Mouse (Mus musculus) neural tube, embryonic 15.5 days (tissue): Measurements from ENCODE around the gene Rars. TPM values are rescaled to one million over a fixed set of nuclear protein-coding genes. Genes with fewer than 3 reads are reported as not detected.
"Not testable (repeated sequence)": the region's sequence is repeated elsewhere in the genome, so short reads cannot be mapped to it uniquely, and the experiment has no call there.

Experiments
- ATAC-seq: fragments of 200-750 bp; cut with Nextera tagmentation; 2 replicates; pipeline ENCODE4 v1.8.0; 2017; ENCODE audit warnings: mild to moderate bottlenecking, moderate TSS enrichment, moderate library complexity; ENCODE audit not compliant: low FRiP score
- H3K27ac ChIP-seq: fragments of 300-500 bp; sonication (generic); replicated peaks from 2 replicates; pipeline ENCODE4 v1.5.1; 2015; ENCODE audit warnings: mild to moderate bottlenecking, inconsistent platforms
- H3K27me3 ChIP-seq: fragments of 300-500 bp; sonication (generic); replicated peaks from 2 replicates; pipeline ENCODE4 v1.6.1; 2015; ENCODE audit warnings: inconsistent platforms
- H3K36me3 ChIP-seq: fragments of 300-500 bp; sonication (generic); 2 replicates; pipeline ENCODE4 v1.6.1; 2015; ENCODE audit warnings: inconsistent platforms
- H3K4me1 ChIP-seq: fragments of 300-500 bp; sonication (generic); 2 replicates; pipeline ENCODE4 v1.6.1; 2015; ENCODE audit warnings: inconsistent platforms
- H3K4me2 ChIP-seq: fragments of 300-500 bp; sonication (generic); 2 replicates; pipeline ENCODE4 v1.6.1; 2015; ENCODE audit warnings: inconsistent platforms, mild to moderate bottlenecking, moderate library complexity
- H3K4me3 ChIP-seq: fragments of 300-500 bp; sonication (generic); replicated peaks from 2 replicates; pipeline ENCODE4 v1.5.1; 2015; ENCODE audit warnings: mild to moderate bottlenecking, inconsistent platforms
- H3K9ac ChIP-seq: fragments of 300-500 bp; sonication (generic); replicated peaks from 2 replicates; pipeline ENCODE4 v1.6.1; 2015; ENCODE audit warnings: mild to moderate bottlenecking, inconsistent platforms
- H3K9me3 ChIP-seq: fragments of 300-500 bp; sonication (generic); replicated peaks from 2 replicates; pipeline ENCODE4 v1.6.1; 2016; ENCODE audit warnings: inconsistent platforms
- WGBS: fragments of 180-500 bp; shearing (Covaris S2); methylation state at CpG from one replicate; pipeline ENCODE4 v1.1.7; 2015; ENCODE audit warnings: mixed read lengths; 5-methylcytosine and 5-hydroxymethylcytosine counted together
- polyA plus RNA-seq: library from polyadenylated mRNA; unstranded; fragments of >200 nt; fragmentation: Nextera tagmentation; extraction: Ambion mirVana; gene quantifications from 2 replicates; pipeline ENCODE4 v1.2.1, GENCODE M21; 2015

The Rars gene
- polyA plus RNA-seq, 1 experiment from 2014 or later, result 66.2 TPM

- Histone ChIP-seq H3K4me2 (peak overlapping the region; percentile 62), H3K9me3 (no peaks in the 10 kb centered on the region), H3K4me3 (no peak overlapping the region), H3K9ac (no peak overlapping the region; the same call in 1 of the 2 replicates), H3K27me3 (no peaks in the 10 kb centered on the region), H3K27ac (0 out of 2 replicates have a peak overlapping the region, but pooled peaks have one; percentile 30), H3K36me3 (peaks cover 4% of the 10 kb centered on the region), H3K4me1 (peaks cover 21% of the 10 kb centered on the region)
- WGBS, result 75% methylated on average over 5 of the region's 5 CpGs
- no peak for ATAC-seq
These were observed 3.1 kb upstream of the Rars start for GRCm38 (mm10) chr11:35837156-35838126.

GRCm38 (mm10) chr11:35833270-35833669 lies 1.0 kb downstream of the Rars start:
- H3K27ac ChIP-seq, result no peak overlapping the region
- WGBS, result 90% methylated on average over 6 of the region's 6 CpGs
- no peaks in the 10 kb centered on the region for H3K9me3 ChIP-seq
- no peak for ATAC-seq
- peaks cover 35% of the 10 kb centered on the region for H3K36me3 ChIP-seq
- peak overlapping the region; percentile 92 for H3K9ac ChIP-seq
- H3K4me3 ChIP-seq, result peak overlapping the region; percentile 97
- no peaks in the 10 kb centered on the region for H3K27me3 ChIP-seq
- peak overlapping the region; percentile 72 for H3K4me2 ChIP-seq
- peaks cover 23% of the 10 kb centered on the region for H3K4me1 ChIP-seq

- Histone ChIP-seq H3K36me3 (peaks cover 46% of the 10 kb centered on the region), H3K27ac (no peak overlapping the region), H3K4me2 (0 out of 2 replicates have a peak overlapping the region, but pooled peaks have one; percentile 9), H3K9me3 (no peaks in the 10 kb centered on the region), H3K4me1 (peaks cover 18% of the 10 kb centered on the region), H3K27me3 (no peaks in the 10 kb centered on the region), H3K9ac (no peak overlapping the region), H3K4me3 (no peak overlapping the region)
- 73% methylated on average over 4 of the region's 4 CpGs for WGBS
- no peak for ATAC-seq
These were observed 2.2 kb downstream of the Rars start for GRCm38 (mm10) chr11:35832139-35832538.

- peaks cover 6% of the 10 kb centered on the region for H3K4me1 ChIP-seq
- H3K9me3 ChIP-seq, result no peaks in the 10 kb centered on the region
- H3K4me3 ChIP-seq, result no peak overlapping the region
- no peak for ATAC-seq
- 96% methylated on average over 6 of the region's 6 CpGs for WGBS
- no peaks in the 10 kb centered on the region for H3K27me3 ChIP-seq
- peaks cover 81% of the 10 kb centered on the region for H3K36me3 ChIP-seq
- H3K27ac ChIP-seq, result no peak overlapping the region
- no peak overlapping the region for H3K9ac ChIP-seq
- H3K4me2 ChIP-seq, result no peak overlapping the region
These were observed 6.6 kb downstream of the Rars start for GRCm38 (mm10) chr11:35827714-35828113.

GRCm38 (mm10) chr11:35816316-35816715 lies 18.0 kb downstream of the Rars start:
- Histone ChIP-seq H3K9ac (no peak overlapping the region), H3K4me3 (no peak overlapping the region), H3K27me3 (no peaks in the 10 kb centered on the region), H3K4me1 (no peaks in the 10 kb centered on the region), H3K4me2 (no peak overlapping the region), H3K27ac (no peak overlapping the region), H3K36me3 (peaks cover 90% of the 10 kb centered on the region), H3K9me3 (no peaks in the 10 kb centered on the region)
- no peak for ATAC-seq
- WGBS, result 95% methylated on average over 12 of the region's 12 CpGs

- Histone ChIP-seq H3K4me1 (no peaks in the 10 kb centered on the region), H3K27me3 (no peaks in the 10 kb centered on the region), H3K36me3 (peaks cover 94% of the 10 kb centered on the region), H3K4me3 (no peak overlapping the region), H3K9ac (no peak overlapping the region), H3K9me3 (no peaks in the 10 kb centered on the region), H3K27ac (no peak overlapping the region), H3K4me2 (no peak overlapping the region)
- no peak for ATAC-seq
- WGBS, result 84% methylated on average over 10 of the region's 10 CpGs
These were observed 22.8 kb downstream of the Rars start for GRCm38 (mm10) chr11:35811458-35811857.

- ATAC-seq, result no peak
These were observed 33.0 kb downstream of the Rars start for GRCm38 (mm10) chr11:35801332-35801731.

GRCm38 (mm10) chr11:35798874-35799273 lies 35.4 kb downstream of the Rars start, which contains the start of gene Fbll1:
Gene Fbll1, minus strand, starts transcription at chr11:35798884.
- Histone ChIP-seq H3K9me3 (no peaks in the 10 kb centered on the region), H3K36me3 (no peaks in the 10 kb centered on the region), H3K4me1 (peaks cover 25% of the 10 kb centered on the region), H3K9ac (peak within 1 kb of the TSS; percentile 73), H3K4me3 (peak within 1 kb of the TSS; percentile 67), H3K27me3 (peaks cover 21% of the 10 kb centered on the region; the same call in 1 of the 2 replicates), H3K27ac (peak within 1 kb of the TSS; percentile 89), H3K4me2 (peak within 1 kb of the TSS; percentile 77)
- WGBS, result 7% methylated on average over 11 of the region's 11 CpGs
- ATAC-seq, result peak; percentile 40; the same call in 1 of the 2 replicates

More at GRCm38 (mm10) chr11:35801332-35801731, 33.0 kb downstream of the Rars start:
- WGBS, result 82% methylated on average over 5 of the region's 5 CpGs
- H3K4me2 ChIP-seq, result no peak overlapping the region
- H3K4me1 ChIP-seq, result peaks cover 25% of the 10 kb centered on the region
- no peaks in the 10 kb centered on the region for H3K9me3 ChIP-seq
- no peaks in the 10 kb centered on the region for H3K36me3 ChIP-seq
- H3K27ac ChIP-seq, result no peak overlapping the region
- no peak overlapping the region for H3K4me3 ChIP-seq
- H3K27me3 ChIP-seq, result peaks cover 14% of the 10 kb centered on the region; the same call in 1 of the 2 replicates
- no peak overlapping the region for H3K9ac ChIP-seq

- peak overlapping the region; percentile 67 for H3K4me3 ChIP-seq
- H3K4me2 ChIP-seq, result peak overlapping the region; percentile 77
- H3K9ac ChIP-seq, result peak overlapping the region; percentile 73
- peak; percentile 95 for ATAC-seq
- H3K9me3 ChIP-seq, result no peaks in the 10 kb centered on the region
- peaks cover 21% of the 10 kb centered on the region; the same call in 1 of the 2 replicates for H3K27me3 ChIP-seq
- peaks cover 25% of the 10 kb centered on the region for H3K4me1 ChIP-seq
- peak overlapping the region; percentile 89 for H3K27ac ChIP-seq
- no peaks in the 10 kb centered on the region for H3K36me3 ChIP-seq
- 2% methylated on average over 23 of the region's 23 CpGs for WGBS
These were observed 35.8 kb downstream of the Rars start for GRCm38 (mm10) chr11:35798495-35798820.

GRCm38 (mm10) chr11:35797751-35798494 lies 36.4 kb downstream of the Rars start:
- Histone ChIP-seq H3K4me1 (peaks cover 25% of the 10 kb centered on the region), H3K4me2 (peak overlapping the region; percentile 77), H3K4me3 (peak overlapping the region; percentile 67), H3K36me3 (no peaks in the 10 kb centered on the region), H3K27ac (peak overlapping the region; percentile 89), H3K27me3 (peaks cover 21% of the 10 kb centered on the region; the same call in 1 of the 2 replicates), H3K9me3 (no peaks in the 10 kb centered on the region), H3K9ac (peak overlapping the region; percentile 73)
- 2% methylated on average over 86 of the region's 86 CpGs for WGBS
- peak; percentile 76 for ATAC-seq

- H3K4me2 ChIP-seq, ATAC-seq, H3K9me3 ChIP-seq, H3K36me3 ChIP-seq, H3K9ac ChIP-seq, H3K4me3 ChIP-seq, H3K27ac ChIP-seq: not testable (repeated sequence)
- Histone ChIP-seq H3K4me1 (peaks cover 15% of the 10 kb centered on the region), H3K27me3 (0 out of 2 replicates have a peak, but pooled peaks cover 11% of the 10 kb centered on the region)
- WGBS, result 84% methylated on average over 5 of the region's 5 CpGs
These were observed 41.5 kb downstream of the Rars start for GRCm38 (mm10) chr11:35792800-35793199.
